Mouse (Mus musculus) T-helper 17 cell (primary cell): ENCODE measurements around the gene Bex1.

ENCODE experiments used
- in situ Hi-C, 2 experiments: fragments of 300-600 bp; cut with MboI, MseI; formaldehyde crosslinking; loops; 1 replicate in 1 of 2; 2 replicates in 1 of 2; pipeline ENCODE4 v1.15.1; 2025; ENCODE audit warnings: high pct_unique_total_duplicates in 2 of 2

Bex1 gene

DNA sequence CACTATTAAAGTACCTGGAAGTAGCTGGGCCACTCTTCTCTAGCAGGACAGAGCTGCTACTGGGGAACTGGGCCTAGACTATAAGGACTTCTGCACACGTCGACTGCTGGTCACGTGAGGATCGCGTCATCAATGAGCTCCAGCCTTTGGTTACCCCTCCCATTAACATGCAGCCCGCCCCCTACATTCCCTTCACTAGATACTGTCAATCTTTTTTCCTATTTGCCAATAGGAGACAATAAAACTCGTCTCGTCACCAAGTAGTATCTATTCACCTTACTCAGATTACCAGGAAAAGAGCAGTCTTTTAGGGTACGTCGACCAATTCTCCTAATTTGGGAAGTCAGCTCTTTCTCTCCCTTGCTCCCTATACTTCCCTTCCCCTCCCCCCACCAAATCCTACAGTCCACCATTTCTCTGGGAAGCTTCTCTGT is 43.2 kb downstream of the Bex1 start, which contains the start of gene Tceal8:
Gene Tceal8 (minus strand): TSS at position 225 of the 434 bp plus-strand sequence.
- in situ Hi-C loops: no loop called here

DNA sequence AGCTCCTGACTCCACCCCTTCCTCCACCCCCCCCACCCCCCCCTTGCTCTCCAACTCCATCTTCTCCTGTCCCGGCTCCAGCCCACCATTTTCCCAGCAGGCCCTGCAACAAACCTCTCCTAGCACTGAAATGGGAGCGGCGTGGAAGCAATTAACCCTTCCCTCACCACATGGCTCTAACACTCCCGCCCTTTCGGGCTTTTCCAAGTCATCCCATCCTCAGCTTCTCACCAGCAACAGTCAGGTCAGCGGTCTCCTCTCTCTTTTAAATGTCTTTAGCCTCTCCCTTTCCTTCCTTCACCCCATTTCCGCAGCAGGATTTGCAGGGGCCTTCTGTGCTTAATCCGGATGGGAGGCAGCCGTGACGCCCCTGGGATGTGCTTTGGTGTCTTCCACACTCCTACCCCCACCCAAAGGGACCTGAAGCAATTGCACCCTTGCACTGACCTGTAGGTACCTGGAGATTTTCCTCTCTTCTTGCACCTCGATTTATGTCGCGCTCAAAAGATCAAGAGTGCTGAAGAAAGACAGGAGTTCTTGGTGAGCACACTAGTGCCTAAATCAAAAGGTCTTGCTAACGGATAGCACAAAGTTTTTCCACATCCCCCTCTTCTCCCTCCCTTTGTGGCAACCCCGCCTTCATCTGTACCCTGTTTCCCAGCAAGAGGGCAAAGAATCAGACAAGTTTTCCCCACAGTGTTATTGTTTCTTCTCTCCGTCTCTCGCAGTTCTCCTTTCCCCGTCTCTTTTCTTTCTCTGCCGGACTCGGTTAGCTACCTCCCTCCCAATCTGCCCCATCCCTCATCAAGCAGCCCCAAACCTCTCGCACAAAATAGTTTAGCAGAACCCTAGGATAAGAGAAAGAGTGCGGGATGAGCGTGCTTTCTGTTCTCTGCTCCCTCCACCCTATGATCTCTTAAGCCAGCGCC is 43.9 kb downstream of the Bex1 start:
- in situ Hi-C loops: no loop called here

DNA sequence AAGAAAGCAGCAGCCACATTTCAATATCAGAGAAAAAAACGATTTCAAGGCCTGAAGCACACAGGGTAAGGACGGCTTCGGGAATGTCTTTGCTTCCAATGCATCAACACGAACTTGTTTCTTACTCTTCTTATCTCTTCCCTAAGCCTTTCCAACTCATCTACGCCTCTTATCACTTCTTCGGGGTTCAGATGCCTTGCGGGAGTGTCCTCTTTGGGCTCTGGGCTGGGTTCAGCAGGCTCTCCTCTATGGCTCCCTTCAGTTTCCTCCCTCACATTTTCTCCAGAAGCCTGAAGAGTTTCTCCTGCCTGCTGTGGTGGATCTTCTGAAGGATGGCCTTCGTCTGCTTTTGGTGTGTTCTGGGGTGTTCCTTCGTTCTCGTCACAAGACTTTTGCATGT is 44.7 kb downstream of the Bex1 start:
- in situ Hi-C loops: no loop called here
